Mouse (Mus musculus): ENCODE measurements around the gene Aoc2. TPM values are rescaled to one million over a fixed set of nuclear protein-coding genes. Genes with fewer than 3 reads are reported as not detected.
"Not testable (repeated sequence)": the region's sequence is repeated elsewhere in the genome, so short reads cannot be mapped to it uniquely, and the experiment has no call there.

The Aoc2 gene
- polyA plus RNA-seq, 1 experiment: 1.2 TPM

- no peak for TF ChIP-seq MAX (IDR thresholded peaks at IDR 0.05)
- peak; percentile 77 for TF ChIP-seq CTCF (IDR thresholded peaks at IDR 0.05; ENCODE audit: control insufficient read depth, insufficient read depth, insufficient read length)
- Histone ChIP-seq H3K27me3 (ENCODE audit: control insufficient read depth, insufficient read depth, insufficient read length) (no peaks in the 10 kb centered on the region), H3K79me2 (ENCODE audit: control insufficient read depth, insufficient read depth) (peaks cover 22% of the 10 kb centered on the region), H3ac (ENCODE audit: control insufficient read depth, insufficient read length, low read depth) (no peak overlapping the region), H3K36me3 (ENCODE audit: control insufficient read depth, insufficient read depth) (peaks cover 65% of the 10 kb centered on the region), H3K4me3 (ENCODE audit: insufficient read depth, poor library complexity, severe bottlenecking) (no peak overlapping the region), H3K79me3 (ENCODE audit: low read depth) (peaks cover 5% of the 10 kb centered on the region)
Measured at GRCm38 (mm10) chr11:101323609-101324008, 1.3 kb upstream of the Aoc2 start.

DNA sequence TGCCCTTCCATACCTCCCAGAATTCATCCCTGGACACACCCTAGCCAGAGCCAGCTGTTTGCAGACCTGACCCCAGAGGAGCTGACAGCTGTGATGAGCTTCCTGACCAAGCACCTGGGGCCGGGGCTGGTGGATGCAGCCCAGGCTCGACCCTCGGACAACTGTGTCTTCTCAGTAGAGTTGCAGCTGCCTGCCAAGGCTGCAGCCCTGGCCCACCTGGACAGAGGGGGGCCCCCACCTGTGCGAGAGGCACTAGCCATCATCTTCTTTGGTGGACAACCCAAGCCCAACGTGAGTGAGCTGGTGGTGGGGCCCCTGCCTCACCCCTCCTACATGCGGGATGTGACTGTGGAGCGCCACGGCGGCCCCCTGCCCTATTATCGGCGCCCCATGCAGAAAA, 338 bp downstream of the Aoc2 start:
- H3K4me3 ChIP-seq (ENCODE audit: insufficient read depth, poor library complexity, severe bottlenecking); H3K79me3 ChIP-seq (ENCODE audit: low read depth); H3ac ChIP-seq (ENCODE audit: control insufficient read depth, insufficient read length, low read depth); H3K27me3 ChIP-seq (ENCODE audit: control insufficient read depth, insufficient read depth, insufficient read length); H3K79me2 ChIP-seq (ENCODE audit: control insufficient read depth, insufficient read depth): not testable (repeated sequence)
- H3K36me3 ChIP-seq (ENCODE audit: control insufficient read depth, insufficient read depth): peaks cover 50% of the 10 kb centered on the region

DNA sequence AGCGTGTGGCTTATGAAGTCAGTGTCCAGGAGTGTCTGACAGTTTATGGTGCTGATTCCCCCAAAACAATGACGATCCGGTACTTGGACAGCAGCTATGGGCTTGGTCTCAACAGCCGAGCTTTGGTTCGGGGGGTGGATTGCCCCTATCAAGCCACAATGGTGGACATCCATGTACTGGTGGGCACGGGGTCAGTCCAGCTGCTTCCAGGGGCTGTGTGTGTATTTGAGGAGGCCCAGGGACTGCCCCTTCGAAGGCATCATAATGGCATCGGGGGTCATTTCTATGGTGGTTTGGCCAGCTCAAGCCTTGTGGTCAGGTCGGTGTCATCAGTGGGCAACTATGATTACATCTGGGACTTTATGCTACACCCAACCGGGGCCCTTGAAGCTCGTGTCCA, 1.3 kb downstream of the Aoc2 start:
- H3K79me2 ChIP-seq (ENCODE audit: control insufficient read depth, insufficient read depth): no peaks in the 10 kb centered on the region
- TF ChIP-seq FOSL1 (IDR thresholded peaks at IDR 0.05; ENCODE audit: insufficient read depth, low read length, poor library complexity, severe bottlenecking): no peak
- TF ChIP-seq MYOD1 (IDR thresholded peaks at IDR 0.05; ENCODE audit: control insufficient read depth, insufficient read length, low read depth): no peak
- no peak for TF ChIP-seq CEBPB (IDR thresholded peaks at IDR 0.05; ENCODE audit: low read depth)
- no peak for TF ChIP-seq CTCF (IDR thresholded peaks at IDR 0.05; ENCODE audit: control insufficient read depth, insufficient read depth, insufficient read length)
- TF ChIP-seq MYOG (IDR thresholded peaks at IDR 0.05; ENCODE audit: control insufficient read depth, extremely low read depth, insufficient read length): no peak
- no peak for TF ChIP-seq USF1 (IDR thresholded peaks at IDR 0.05; ENCODE audit: low read depth)
- TF ChIP-seq MAX (IDR thresholded peaks at IDR 0.05): no peak
- peaks cover 40% of the 10 kb centered on the region for H3K36me3 ChIP-seq (ENCODE audit: control insufficient read depth, insufficient read depth)
- H3ac ChIP-seq (ENCODE audit: control insufficient read depth, insufficient read length, low read depth): no peak overlapping the region
- H3K79me3 ChIP-seq (ENCODE audit: low read depth): no peaks in the 10 kb centered on the region
- no peaks in the 10 kb centered on the region for H3K27me3 ChIP-seq (ENCODE audit: control insufficient read depth, insufficient read depth, insufficient read length)
- no peak overlapping the region for H3K4me3 ChIP-seq (ENCODE audit: insufficient read depth, poor library complexity, severe bottlenecking)

GRCm38 (mm10) chr11:101327311-101327710, 2.4 kb downstream of the Aoc2 start:
- Histone ChIP-seq H3K27me3 (ENCODE audit: control insufficient read depth, insufficient read depth, insufficient read length) (no peaks in the 10 kb centered on the region), H3K36me3 (ENCODE audit: control insufficient read depth, insufficient read depth) (peaks cover 28% of the 10 kb centered on the region), H3K4me3 (ENCODE audit: insufficient read depth, poor library complexity, severe bottlenecking) (no peak overlapping the region), H3ac (ENCODE audit: control insufficient read depth, insufficient read length, low read depth) (no peak overlapping the region), H3K79me2 (ENCODE audit: control insufficient read depth, insufficient read depth) (no peaks in the 10 kb centered on the region), H3K79me3 (ENCODE audit: low read depth) (no peaks in the 10 kb centered on the region)
- no peak for TF ChIP-seq MYOD1 (IDR thresholded peaks at IDR 0.05; ENCODE audit: control insufficient read depth, insufficient read length, low read depth)
- no peak for TF ChIP-seq MAX (IDR thresholded peaks at IDR 0.05)
- TF ChIP-seq CEBPB (IDR thresholded peaks at IDR 0.05; ENCODE audit: low read depth): no peak

DNA sequence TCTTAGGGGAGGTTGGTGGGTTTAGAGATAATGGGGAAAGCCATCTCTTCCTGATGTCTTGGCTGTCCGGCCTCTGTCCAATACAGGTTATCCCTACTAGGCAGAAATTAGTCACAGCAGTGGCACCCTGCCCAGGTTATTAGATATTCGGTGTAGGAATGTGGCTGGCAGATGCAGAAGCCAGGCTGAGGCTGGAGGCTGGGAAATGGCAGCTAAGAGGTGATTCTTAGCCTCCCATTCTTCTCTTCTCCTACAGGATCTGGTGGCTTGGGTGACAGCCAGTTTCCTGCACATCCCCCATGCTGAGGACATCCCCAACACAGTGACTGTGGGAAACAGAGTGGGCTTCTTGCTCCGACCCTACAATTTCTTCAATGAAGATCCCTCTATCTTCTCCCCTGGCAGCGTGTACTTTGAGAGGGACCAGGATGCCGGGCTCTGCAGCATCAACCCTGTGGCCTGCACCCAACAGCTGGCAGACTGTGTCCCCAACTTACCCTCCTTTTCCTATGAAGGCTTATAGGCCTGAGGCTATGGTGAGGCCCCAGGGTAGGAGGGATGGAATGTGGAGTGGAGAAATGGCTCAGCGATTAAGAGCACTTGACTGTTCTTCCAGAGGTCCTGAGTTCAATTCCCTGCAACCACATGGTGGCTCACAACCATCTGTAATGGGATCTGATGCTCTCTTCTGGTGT, 4.2 kb downstream of the Aoc2 start:
- H3K36me3 ChIP-seq (ENCODE audit: control insufficient read depth, insufficient read depth): peaks cover 11% of the 10 kb centered on the region
- no peaks in the 10 kb centered on the region for H3K79me3 ChIP-seq (ENCODE audit: low read depth)
- H3K79me2 ChIP-seq (ENCODE audit: control insufficient read depth, insufficient read depth): no peaks in the 10 kb centered on the region
- H3K27me3 ChIP-seq (ENCODE audit: control insufficient read depth, insufficient read depth, insufficient read length): no peaks in the 10 kb centered on the region
- TF ChIP-seq MAX (IDR thresholded peaks at IDR 0.05) (no peak), MYOD1 (IDR thresholded peaks at IDR 0.05; ENCODE audit: control insufficient read depth, insufficient read length, low read depth) (no peak), MYOG (IDR thresholded peaks at IDR 0.05; ENCODE audit: control insufficient read depth, extremely low read depth, insufficient read length) (no peak), FOSL1 (IDR thresholded peaks at IDR 0.05; ENCODE audit: insufficient read depth, low read length, poor library complexity, severe bottlenecking) (no peak), USF1 (IDR thresholded peaks at IDR 0.05; ENCODE audit: low read depth) (no peak), CEBPB (IDR thresholded peaks at IDR 0.05; ENCODE audit: low read depth) (no peak), CTCF (IDR thresholded peaks at IDR 0.05; ENCODE audit: control insufficient read depth, insufficient read depth, insufficient read length) (no peak)
- no peak overlapping the region for H3ac ChIP-seq (ENCODE audit: control insufficient read depth, insufficient read length, low read depth)
- no peak overlapping the region for H3K4me3 ChIP-seq (ENCODE audit: insufficient read depth, poor library complexity, severe bottlenecking)

GRCm38 (mm10) chr11:101330371-101330924, 5.6 kb downstream of the Aoc2 start, which contains the start of gene Aoc3:
Gene Aoc3, plus strand, starts transcription at chr11:101330605.
- H3K79me3 ChIP-seq (ENCODE audit: low read depth): no peaks in the 10 kb centered on the region
- H3K27me3 ChIP-seq (ENCODE audit: control insufficient read depth, insufficient read depth, insufficient read length): no peaks in the 10 kb centered on the region
- H3ac ChIP-seq (ENCODE audit: control insufficient read depth, insufficient read length, low read depth): no peak within 1 kb of the TSS
- no peaks in the 10 kb centered on the region for H3K36me3 ChIP-seq (ENCODE audit: control insufficient read depth, insufficient read depth)
- no peak within 1 kb of the TSS for H3K4me3 ChIP-seq (ENCODE audit: insufficient read depth, poor library complexity, severe bottlenecking)
- H3K79me2 ChIP-seq (ENCODE audit: control insufficient read depth, insufficient read depth): no peaks in the 10 kb centered on the region
- no peak for TF ChIP-seq MYOD1 (IDR thresholded peaks at IDR 0.05; ENCODE audit: control insufficient read depth, insufficient read length, low read depth)
- no peak for TF ChIP-seq FOSL1 (IDR thresholded peaks at IDR 0.05; ENCODE audit: insufficient read depth, low read length, poor library complexity, severe bottlenecking)
- no peak for TF ChIP-seq CTCF (IDR thresholded peaks at IDR 0.05; ENCODE audit: control insufficient read depth, insufficient read depth, insufficient read length)
- no peak for TF ChIP-seq MAX (IDR thresholded peaks at IDR 0.05)
- TF ChIP-seq USF1 (IDR thresholded peaks at IDR 0.05; ENCODE audit: low read depth): no peak
- no peak for TF ChIP-seq MYOG (IDR thresholded peaks at IDR 0.05; ENCODE audit: control insufficient read depth, extremely low read depth, insufficient read length)
- TF ChIP-seq CEBPB (IDR thresholded peaks at IDR 0.05; ENCODE audit: low read depth): no peak

GRCm38 (mm10) chr11:101330961-101331360, 6.1 kb downstream of the Aoc2 start:
- H3ac ChIP-seq (ENCODE audit: control insufficient read depth, insufficient read length, low read depth); H3K79me3 ChIP-seq (ENCODE audit: low read depth); H3K4me3 ChIP-seq (ENCODE audit: insufficient read depth, poor library complexity, severe bottlenecking); H3K36me3 ChIP-seq (ENCODE audit: control insufficient read depth, insufficient read depth); H3K27me3 ChIP-seq (ENCODE audit: control insufficient read depth, insufficient read depth, insufficient read length); H3K79me2 ChIP-seq (ENCODE audit: control insufficient read depth, insufficient read depth): not testable (repeated sequence)
